Mouse (Mus musculus) T-helper 17 cell (primary cell): ENCODE results near the gene Bud13.

Experiments
- in situ Hi-C, 2 experiments: fragments of 300-600 bp; cut with MboI, MseI; formaldehyde crosslinking; loops; 1 replicate in 1 of 2; 2 replicates in 1 of 2; pipeline ENCODE4 v1.15.1; 2025; ENCODE audit warnings: high pct_unique_total_duplicates in 2 of 2

The Bud13 gene

GRCm38 (mm10) chr9:46282631-46283436, at the start of gene Bud13:
Gene Bud13 (plus strand): TSS chr9:46283008.
- in situ Hi-C loops, result no loop called here

- in situ Hi-C loops, result no loop called here
Measured at GRCm38 (mm10) chr9:46235196-46235595, 47.6 kb upstream of the Bud13 start.

- in situ Hi-C loops, result no loop called here
Measured at GRCm38 (mm10) chr9:46235596-46235648, 47.4 kb upstream of the Bud13 start, which contains the start of gene Apoc3. Gene Apoc3 (minus strand): TSS chr9:46235636.

- in situ Hi-C loops, result no loop called here
Measured at GRCm38 (mm10) chr9:46235649-46236048, 47.2 kb upstream of the Bud13 start.

GRCm38 (mm10) chr9:46238850-46239249, 44.0 kb upstream of the Bud13 start:
- in situ Hi-C loops, result no loop called here

- in situ Hi-C loops, result no loop called here
Measured at GRCm38 (mm10) chr9:46240526-46241153, 42.2 kb upstream of the Bud13 start, which contains the start of gene Apoa4. Gene Apoa4 (plus strand): TSS chr9:46240696.

- in situ Hi-C loops, result no loop called here
Measured at GRCm38 (mm10) chr9:46241818-46242217, 41.0 kb upstream of the Bud13 start.

- in situ Hi-C loops, result no loop called here
Measured at GRCm38 (mm10) chr9:46243122-46243521, 39.7 kb upstream of the Bud13 start.

- in situ Hi-C loops, result no loop called here
Measured at GRCm38 (mm10) chr9:46243584-46243983, 39.2 kb upstream of the Bud13 start.

- in situ Hi-C loops, result no loop called here
Measured at GRCm38 (mm10) chr9:46246752-46247324, 36.0 kb upstream of the Bud13 start.

- in situ Hi-C loops, result no loop called here
Measured at GRCm38 (mm10) chr9:46256177-46256576, 26.6 kb upstream of the Bud13 start.

- in situ Hi-C loops, result no loop called here
Measured at GRCm38 (mm10) chr9:46256658-46257385, 26.0 kb upstream of the Bud13 start.

- in situ Hi-C loops, result no loop called here
Measured at GRCm38 (mm10) chr9:46257546-46257945, 25.3 kb upstream of the Bud13 start.

GRCm38 (mm10) chr9:46259111-46259510, 23.7 kb upstream of the Bud13 start:
- in situ Hi-C loops, result no loop called here

GRCm38 (mm10) chr9:46261131-46261530, 21.7 kb upstream of the Bud13 start:
- in situ Hi-C loops, result no loop called here

GRCm38 (mm10) chr9:46268343-46268873, 14.4 kb upstream of the Bud13 start, which contains the start of gene Apoa5:
Gene Apoa5 (plus strand): TSS chr9:46268633.
- in situ Hi-C loops, result no loop called here

- in situ Hi-C loops, result no loop called here
Measured at GRCm38 (mm10) chr9:46269125-46269524, 13.7 kb upstream of the Bud13 start.

- in situ Hi-C loops, result no loop called here
Measured at GRCm38 (mm10) chr9:46270782-46271181, 12.0 kb upstream of the Bud13 start.

GRCm38 (mm10) chr9:46272070-46272469, 10.7 kb upstream of the Bud13 start:
- in situ Hi-C loops, result no loop called here

- in situ Hi-C loops, result no loop called here
Measured at GRCm38 (mm10) chr9:46272677-46273454, 9.9 kb upstream of the Bud13 start, which contains the start of gene Zpr1. Gene Zpr1 (plus strand): TSS chr9:46273064.

- in situ Hi-C loops, result no loop called here
Measured at GRCm38 (mm10) chr9:46274494-46274893, 8.3 kb upstream of the Bud13 start.
